Mouse (Mus musculus) liver, adult 2 months (tissue): ENCODE results near the gene 5830411N06Rik. TPM values are rescaled to one million over a fixed set of nuclear protein-coding genes. Genes with fewer than 3 reads are reported as not detected.

Experiments used
- DNase-seq: peaks from one replicate; pipeline ENCODE4 v3.0.0-alpha.2; 2011; ENCODE audit warnings: low read depth, low spot score; ENCODE audit errors: extremely low read depth
- H3K27ac ChIP-seq: fragments of 200-500 bp; replicated peaks from 2 replicates; pipeline ENCODE4 v1.5.1; 2012; ENCODE audit warnings: low read depth, mild to moderate bottlenecking, control low read depth, inconsistent platforms, low read length; ENCODE audit not compliant: insufficient read depth
- H3K27me3 ChIP-seq: fragments of 200-500 bp; 2 replicates; pipeline ENCODE4 v1.6.1; 2012; ENCODE audit warnings: mild to moderate bottlenecking, moderate library complexity, low read length, inconsistent platforms; ENCODE audit not compliant: control insufficient read depth, insufficient read depth
- H3K36me3 ChIP-seq: fragments of 200-500 bp; 2 replicates; pipeline ENCODE4 v1.6.1; 2012; ENCODE audit warnings: low read length, inconsistent platforms; ENCODE audit not compliant: control insufficient read depth, insufficient read depth
- H3K4me1 ChIP-seq: fragments of 200-500 bp; 2 replicates; pipeline ENCODE4 v1.6.1; 2011; ENCODE audit warnings: low read length; ENCODE audit not compliant: control insufficient read depth, insufficient read depth
- H3K4me3 ChIP-seq: fragments of 200-500 bp; 2 replicates; pipeline ENCODE4 v1.5.1; 2011; ENCODE audit warnings: low read depth, mild to moderate bottlenecking, control low read depth, low read length, moderate library complexity; ENCODE audit not compliant: insufficient read depth
- H3K79me2 ChIP-seq: fragments of 200-500 bp; 2 replicates; pipeline ENCODE4 v1.6.1; 2012; ENCODE audit warnings: inconsistent platforms, mild to moderate bottlenecking, low read length, moderate library complexity; ENCODE audit not compliant: control insufficient read depth, insufficient read depth
- H3K9ac ChIP-seq: fragments of 200-500 bp; 2 replicates; pipeline ENCODE4 v1.6.1; 2012; ENCODE audit warnings: low read depth, mild to moderate bottlenecking, control low read depth, inconsistent platforms, low read length
- CTCF ChIP-seq: fragments of 200-500 bp; IDR thresholded peaks from 2 replicates; pipeline ENCODE4 v1.5.1; 2011; ENCODE audit warnings: low read depth, low read length, control low read depth
- POLR2A ChIP-seq: fragments of 200-500 bp; IDR thresholded peaks from 2 replicates; pipeline ENCODE4 v1.6.1; 2011; ENCODE audit warnings: low read length, control low read depth; ENCODE audit not compliant: insufficient read depth; ENCODE audit errors: extremely low read depth
- WGBS: fragments of 180-500 bp; shearing (Covaris S2); methylation state at CpG from one replicate; pipeline ENCODE4 v1.1.7; 2018; 5-methylcytosine and 5-hydroxymethylcytosine counted together
- polyA plus RNA-seq: library from polyadenylated mRNA; depleted of rRNA; stranded (reverse); fragments of >200 nt; gene quantifications from 2 replicates; pipeline ENCODE4 v1.2.3, GENCODE M21; 2012
- total RNA-seq: library from RNA; depleted of rRNA; stranded (reverse); fragments of >200 nt; gene quantifications from 2 replicates; pipeline ENCODE4 v1.2.3, GENCODE M21; 2014

5830411N06Rik gene
- total and polyA plus RNA-seq, 2 experiments = not detected

DNA sequence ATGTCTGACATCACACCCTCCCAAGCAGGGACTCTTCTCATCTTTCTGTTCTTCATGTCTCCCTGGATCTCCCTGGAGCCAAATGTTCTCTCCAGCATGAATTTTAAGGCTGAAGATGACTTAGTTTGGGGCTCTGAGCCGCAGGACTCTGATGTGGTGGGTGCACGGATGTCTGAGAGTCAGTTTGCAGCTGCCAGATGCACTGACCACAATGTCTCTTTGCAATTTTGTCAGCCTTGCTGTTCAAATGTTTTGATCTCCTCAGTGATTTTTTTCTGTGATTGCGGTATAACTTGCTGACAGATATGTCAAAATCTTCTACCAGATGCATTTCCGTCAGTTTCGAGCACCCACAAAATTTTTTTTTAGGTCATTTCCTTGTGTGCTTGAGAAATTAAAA lies 33.2 kb upstream of the 5830411N06Rik start:
- Histone ChIP-seq H3K36me3 (no peaks in the 10 kb centered on the region), H3K9ac (no peak overlapping the region), H3K4me3 (no peak overlapping the region), H3K27me3 (no peaks in the 10 kb centered on the region), H3K4me1 (no peaks in the 10 kb centered on the region), H3K27ac (no peak overlapping the region), H3K79me2 (no peaks in the 10 kb centered on the region)
- 82% methylated on average over 5 of the region's 5 CpGs for WGBS
- DNase-seq = no peak
- no peak for TF ChIP-seq CTCF
- TF ChIP-seq POLR2A = no peak

- TF ChIP-seq CTCF (no peak), POLR2A (no peak)
- Histone ChIP-seq H3K27me3 (no peaks in the 10 kb centered on the region), H3K36me3 (no peaks in the 10 kb centered on the region), H3K4me1 (no peaks in the 10 kb centered on the region), H3K79me2 (no peaks in the 10 kb centered on the region), H3K4me3 (no peak within 1 kb of the TSS), H3K9ac (no peak within 1 kb of the TSS), H3K27ac (no peak within 1 kb of the TSS)
- 79% methylated on average over 2 of the region's 2 CpGs for WGBS
- DNase-seq = no peak
Observed at GRCm38 (mm10) chr7:140217967-140218366, 29.1 kb upstream of the 5830411N06Rik start, which contains the start of gene Cd163l1. Cd163l1 (plus strand) TSS chr7:140218267.

DNA sequence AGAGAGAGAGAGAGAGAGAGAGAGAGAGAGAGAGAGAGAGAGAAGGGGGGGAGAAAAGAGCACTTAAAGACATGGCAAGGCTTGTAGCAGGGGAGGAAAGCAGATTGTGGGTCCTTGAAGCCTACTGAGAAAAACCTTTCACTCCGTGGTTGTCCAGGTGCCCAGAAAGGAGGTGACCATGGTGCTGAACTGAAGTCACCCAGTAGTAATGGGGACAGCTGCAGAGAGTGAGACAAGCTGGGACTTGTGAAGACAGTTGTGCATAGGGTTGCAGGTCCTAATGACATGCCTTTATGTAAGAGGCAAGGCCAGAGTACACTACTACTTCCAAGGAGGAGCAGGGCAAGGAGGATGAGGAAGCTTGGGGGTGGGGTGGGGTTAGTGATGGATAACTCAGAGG lies 27.8 kb upstream of the 5830411N06Rik start:
- TF ChIP-seq CTCF (no peak), POLR2A (no peak)
- 21% methylated on average over 1 of the region's 1 CpGs for WGBS
- no peak for DNase-seq

GRCm38 (mm10) chr7:140220375-140220774 lies 26.7 kb upstream of the 5830411N06Rik start:
- no peak for DNase-seq
- Histone ChIP-seq H3K27me3 (peaks cover 4% of the 10 kb centered on the region; the same call in 1 of the 2 replicates), H3K36me3 (no peaks in the 10 kb centered on the region), H3K4me3 (no peak overlapping the region), H3K9ac (no peak overlapping the region), H3K27ac (no peak overlapping the region), H3K4me1 (no peaks in the 10 kb centered on the region), H3K79me2 (no peaks in the 10 kb centered on the region)
- TF ChIP-seq CTCF (no peak), POLR2A (no peak)
- WGBS = 82% methylated on average over 4 of the region's 4 CpGs

More for the DNA sequence above, 27.8 kb upstream of the 5830411N06Rik start:
- no peak overlapping the region for H3K27ac ChIP-seq
- H3K4me3 ChIP-seq = no peak overlapping the region
- H3K36me3 ChIP-seq = no peaks in the 10 kb centered on the region
- no peaks in the 10 kb centered on the region for H3K27me3 ChIP-seq
- no peaks in the 10 kb centered on the region for H3K4me1 ChIP-seq
- no peak overlapping the region for H3K9ac ChIP-seq
- H3K79me2 ChIP-seq = no peaks in the 10 kb centered on the region

DNA sequence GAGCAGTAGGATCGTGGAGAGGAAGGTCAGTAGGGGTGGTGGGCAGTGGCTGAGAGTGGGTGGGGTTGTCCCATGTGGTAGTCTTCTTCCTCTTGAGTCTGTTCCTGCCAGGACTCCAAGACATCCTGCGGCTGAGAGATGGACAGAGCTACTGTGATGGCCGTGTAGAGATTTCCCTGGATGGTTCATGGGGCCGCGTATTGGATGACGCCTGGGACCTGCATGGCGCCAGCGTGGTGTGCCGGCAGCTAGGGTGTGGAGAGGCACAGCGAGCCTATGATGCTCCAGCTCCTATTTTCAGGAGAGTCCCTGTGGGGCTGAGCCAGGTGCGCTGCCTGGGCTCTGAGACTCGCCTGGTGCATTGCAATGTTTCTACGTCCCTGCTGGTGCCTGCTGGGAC lies 22.9 kb upstream of the 5830411N06Rik start:
- H3K9ac ChIP-seq = no peak overlapping the region
- peaks cover 4% of the 10 kb centered on the region; the same call in 1 of the 2 replicates for H3K27me3 ChIP-seq
- no peaks in the 10 kb centered on the region for H3K36me3 ChIP-seq
- no peak overlapping the region for H3K4me3 ChIP-seq
- no peak for TF ChIP-seq CTCF
- no peak for TF ChIP-seq POLR2A
- no peaks in the 10 kb centered on the region for H3K79me2 ChIP-seq
- no peaks in the 10 kb centered on the region for H3K4me1 ChIP-seq
- no peak overlapping the region for H3K27ac ChIP-seq
- WGBS = 77% methylated on average over 13 of the region's 13 CpGs
- DNase-seq = no peak

- TF ChIP-seq CTCF (no peak), POLR2A (no peak)
- H3K36me3 ChIP-seq = no peaks in the 10 kb centered on the region
- H3K4me3 ChIP-seq = no peak overlapping the region
- H3K27me3 ChIP-seq = peaks cover 4% of the 10 kb centered on the region; the same call in 1 of the 2 replicates
- no peak overlapping the region for H3K27ac ChIP-seq
- no peak for DNase-seq
- no peaks in the 10 kb centered on the region for H3K4me1 ChIP-seq
- H3K79me2 ChIP-seq = no peaks in the 10 kb centered on the region
- WGBS = 83% methylated on average over 13 of the region's 13 CpGs
- H3K9ac ChIP-seq = no peak overlapping the region
Observed at GRCm38 (mm10) chr7:140228476-140228875, 18.6 kb upstream of the 5830411N06Rik start.
